Mouse (Mus musculus): ENCODE results near the gene Nav1. TPM values are rescaled to one million over a fixed set of nuclear protein-coding genes. Genes with fewer than 3 reads are reported as not detected.

The Nav1 gene
- polyA plus RNA-seq (2015; fragmentation: Nextera tagmentation; extraction: Ambion mirVana) = 30.6 and 33.3 TPM in 2 replicates

DNA sequence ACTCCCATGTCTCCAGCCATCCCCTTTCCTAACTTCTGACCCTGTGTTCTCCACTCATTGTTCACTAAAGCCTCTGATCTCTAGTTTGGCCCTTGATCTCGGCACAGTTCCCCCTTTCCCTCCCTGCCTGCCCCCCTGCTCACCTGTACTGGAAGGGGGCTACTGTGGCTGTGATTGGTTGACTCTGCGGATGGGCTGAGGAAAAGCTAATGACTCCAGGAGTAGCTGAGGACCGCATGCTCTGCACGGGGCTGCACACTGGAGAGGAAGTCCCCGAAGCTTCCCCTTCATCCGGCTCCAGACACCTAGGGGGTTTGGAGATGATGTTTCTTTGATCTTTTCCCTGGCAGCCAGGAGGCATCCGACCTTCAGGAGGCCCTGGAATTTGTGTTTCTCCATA lies at the start of gene Nav1:
Gene Nav1 (minus strand): TSS at position 277 of the 400 bp plus-strand sequence.
- no peaks in the 10 kb centered on the region for H3K9me3 ChIP-seq (replicated peaks)
- H3K36me3 ChIP-seq (ENCODE audit: poor library complexity, severe bottlenecking) = no peaks in the 10 kb centered on the region
- no peak within 1 kb of the TSS for H3K9ac ChIP-seq
- no peaks in the 10 kb centered on the region for H3K27me3 ChIP-seq
- 58% methylated on average over 7 of the region's 7 CpGs for WGBS
- no peak within 1 kb of the TSS for H3K4me2 ChIP-seq
- no peak within 1 kb of the TSS for H3K4me3 ChIP-seq
- H3K27ac ChIP-seq = no peak within 1 kb of the TSS
- no peak for ATAC-seq
- peaks cover 27% of the 10 kb centered on the region for H3K4me1 ChIP-seq

DNA sequence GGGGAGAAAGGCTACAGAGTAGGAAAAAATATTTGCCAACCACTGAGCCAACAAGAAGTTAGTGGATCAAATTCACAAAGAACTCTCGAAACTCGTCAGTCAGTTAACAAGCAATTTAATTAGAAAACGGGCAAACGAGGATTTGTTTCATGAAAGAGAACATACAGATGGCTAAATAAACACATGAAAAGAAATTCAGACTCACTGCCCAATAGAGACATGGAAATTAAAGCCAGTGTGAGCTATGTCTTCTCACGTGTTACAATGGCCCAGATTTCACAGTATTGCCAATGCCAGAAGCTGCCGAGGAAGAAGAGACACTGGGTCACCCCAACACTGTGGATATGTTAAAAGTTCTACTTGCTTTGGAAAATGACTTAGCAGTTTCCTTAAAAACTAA lies 46.8 kb upstream of the Nav1 start:
- no peak overlapping the region for H3K27ac ChIP-seq
- no peak for ATAC-seq
- H3K4me2 ChIP-seq = no peak overlapping the region
- 0 out of 2 replicates have a peak, but pooled peaks cover 5% of the 10 kb centered on the region for H3K36me3 ChIP-seq (ENCODE audit: poor library complexity, severe bottlenecking)
- no peaks in the 10 kb centered on the region for H3K27me3 ChIP-seq
- H3K9me3 ChIP-seq (replicated peaks) = no peaks in the 10 kb centered on the region; the same call in 1 of the 2 replicates
- H3K4me1 ChIP-seq = 0 out of 2 replicates have a peak, but pooled peaks cover 4% of the 10 kb centered on the region
- 50% methylated on average over 6 of the region's 6 CpGs for WGBS
- no peak overlapping the region for H3K9ac ChIP-seq
- no peak overlapping the region for H3K4me3 ChIP-seq

DNA sequence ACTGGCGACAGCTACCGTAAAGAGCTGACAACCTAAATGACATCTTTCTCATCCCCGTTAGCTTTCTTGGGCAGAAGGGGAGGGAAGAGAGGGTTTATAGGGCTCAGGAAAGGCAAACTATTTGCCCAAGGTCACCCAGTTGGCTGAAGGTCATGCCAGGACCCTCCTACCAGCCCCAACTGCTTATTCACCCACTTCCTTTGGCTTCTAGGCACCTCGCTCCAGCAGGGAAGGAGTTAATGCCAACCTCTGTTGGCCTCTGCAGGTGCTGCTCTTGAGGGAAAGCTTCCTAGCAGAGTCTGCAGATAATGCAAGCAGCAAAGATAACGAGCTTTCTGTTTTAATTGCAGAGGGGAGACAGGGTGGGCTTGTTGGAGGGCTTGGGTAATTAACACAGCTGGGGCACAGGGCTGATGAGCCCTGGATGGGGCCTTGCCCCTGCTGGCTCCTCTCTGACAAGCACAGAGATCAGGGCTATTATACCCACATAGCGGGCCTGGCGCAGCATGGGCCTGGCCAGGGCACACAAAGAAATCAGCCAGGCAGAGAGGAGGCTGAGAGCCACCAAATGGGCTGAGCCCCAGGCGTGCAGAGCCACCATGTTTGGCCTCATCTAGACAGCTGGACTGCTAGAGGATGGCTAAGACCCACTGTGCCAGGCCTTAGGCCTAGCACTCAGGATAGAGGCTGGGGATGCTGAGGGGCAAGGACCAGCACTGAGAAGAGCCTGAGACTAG lies 38.5 kb upstream of the Nav1 start:
- Histone ChIP-seq H3K9ac (no peak overlapping the region), H3K9me3 (replicated peaks) (no peaks in the 10 kb centered on the region), H3K27ac (peak overlapping the region; percentile 72), H3K4me2 (no peak overlapping the region), H3K4me1 (peaks cover 25% of the 10 kb centered on the region), H3K36me3 (ENCODE audit: poor library complexity, severe bottlenecking) (no peaks in the 10 kb centered on the region), H3K27me3 (no peaks in the 10 kb centered on the region), H3K4me3 (no peak overlapping the region)
- peak; percentile 89 for ATAC-seq
- whole genome bisulfite sequencing = 32% methylated on average over 8 of the region's 8 CpGs

GRCm38 (mm10) chr1:135644110-135644509 lies 37.0 kb upstream of the Nav1 start:
- peaks cover 25% of the 10 kb centered on the region for H3K4me1 ChIP-seq
- H3K9ac ChIP-seq = no peak overlapping the region
- no peak for ATAC-seq
- H3K4me2 ChIP-seq = no peak overlapping the region
- H3K9me3 ChIP-seq (replicated peaks) = no peaks in the 10 kb centered on the region
- H3K27ac ChIP-seq = no peak overlapping the region; the same call in 1 of the 2 replicates
- 67% methylated on average over 5 of the region's 5 CpGs for WGBS
- H3K27me3 ChIP-seq = no peaks in the 10 kb centered on the region
- no peaks in the 10 kb centered on the region for H3K36me3 ChIP-seq (ENCODE audit: poor library complexity, severe bottlenecking)
- no peak overlapping the region for H3K4me3 ChIP-seq

GRCm38 (mm10) chr1:135643691-135644090 lies 36.6 kb upstream of the Nav1 start:
- no peak for ATAC-seq
- Histone ChIP-seq H3K9ac (no peak overlapping the region), H3K9me3 (replicated peaks) (no peaks in the 10 kb centered on the region), H3K4me1 (peaks cover 25% of the 10 kb centered on the region), H3K4me2 (no peak overlapping the region), H3K4me3 (no peak overlapping the region), H3K36me3 (ENCODE audit: poor library complexity, severe bottlenecking) (no peaks in the 10 kb centered on the region), H3K27ac (no peak overlapping the region), H3K27me3 (no peaks in the 10 kb centered on the region)
- 89% methylated on average over 3 of the region's 3 CpGs for WGBS

GRCm38 (mm10) chr1:135639853-135640252 lies 32.8 kb upstream of the Nav1 start:
- no peak overlapping the region for H3K4me2 ChIP-seq
- H3K27me3 ChIP-seq = no peaks in the 10 kb centered on the region
- ATAC-seq = no peak
- no peak overlapping the region for H3K4me3 ChIP-seq
- H3K9ac ChIP-seq = no peak overlapping the region
- no peaks in the 10 kb centered on the region for H3K9me3 ChIP-seq (replicated peaks)
- WGBS = 93% methylated on average over 7 of the region's 7 CpGs
- H3K36me3 ChIP-seq (ENCODE audit: poor library complexity, severe bottlenecking) = no peaks in the 10 kb centered on the region
- H3K4me1 ChIP-seq = peaks cover 37% of the 10 kb centered on the region
- no peak overlapping the region for H3K27ac ChIP-seq

DNA sequence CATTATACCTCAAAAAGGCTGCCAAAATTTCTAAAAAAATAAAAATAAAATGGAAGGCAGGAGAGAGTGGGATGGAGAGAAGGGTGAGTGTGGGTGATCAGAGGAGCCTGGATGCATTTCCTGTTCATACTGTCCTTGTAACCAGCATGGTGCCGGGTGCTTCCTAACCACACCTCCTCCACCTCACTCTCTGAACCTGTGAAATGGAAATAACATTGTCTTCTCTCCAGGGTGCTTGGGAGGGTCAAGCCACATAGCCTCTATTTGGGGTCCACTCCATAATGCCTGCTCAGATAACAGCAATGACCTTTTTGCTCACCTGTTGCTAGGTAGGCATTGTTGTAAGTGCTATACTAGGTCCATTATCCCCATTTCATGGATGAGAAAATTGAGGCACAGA lies 32.0 kb upstream of the Nav1 start:
- Histone ChIP-seq H3K27ac (no peak overlapping the region), H3K4me3 (no peak overlapping the region), H3K4me1 (peaks cover 33% of the 10 kb centered on the region), H3K9ac (no peak overlapping the region), H3K9me3 (replicated peaks) (no peaks in the 10 kb centered on the region), H3K27me3 (no peaks in the 10 kb centered on the region), H3K4me2 (no peak overlapping the region), H3K36me3 (ENCODE audit: poor library complexity, severe bottlenecking) (no peaks in the 10 kb centered on the region)
- 89% methylated on average over 1 of the region's 1 CpGs for WGBS
- no peak for ATAC-seq

DNA sequence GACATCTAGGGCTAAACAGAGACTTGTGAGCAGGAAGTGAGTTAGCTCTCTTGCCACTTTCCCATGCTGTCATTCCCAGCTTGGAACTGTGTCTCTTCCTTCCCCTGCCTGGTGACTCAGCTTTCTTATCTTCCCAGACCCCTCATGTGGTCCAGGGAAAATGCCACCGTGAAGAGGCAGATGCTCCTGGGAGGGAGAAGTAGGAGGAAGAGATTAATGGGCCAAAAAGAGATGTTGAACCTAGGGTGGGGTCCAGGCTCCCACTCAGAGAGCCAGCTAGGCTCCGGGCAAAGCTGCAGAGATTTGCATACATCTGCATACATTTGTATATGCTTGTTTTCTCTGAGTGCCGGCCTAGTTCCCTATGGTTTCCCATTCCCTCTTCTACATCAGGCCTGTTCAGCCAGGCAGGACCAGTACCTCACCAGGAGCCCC lies 30.5 kb upstream of the Nav1 start:
- Histone ChIP-seq H3K27me3 (no peaks in the 10 kb centered on the region), H3K27ac (no peak overlapping the region; the same call in 1 of the 2 replicates), H3K4me2 (no peak overlapping the region), H3K4me1 (peaks cover 29% of the 10 kb centered on the region), H3K4me3 (no peak overlapping the region), H3K9ac (no peak overlapping the region), H3K9me3 (replicated peaks) (no peaks in the 10 kb centered on the region), H3K36me3 (ENCODE audit: poor library complexity, severe bottlenecking) (no peaks in the 10 kb centered on the region)
- peak; percentile 80 for ATAC-seq
- 10% methylated on average over 3 of the region's 3 CpGs for WGBS

DNA sequence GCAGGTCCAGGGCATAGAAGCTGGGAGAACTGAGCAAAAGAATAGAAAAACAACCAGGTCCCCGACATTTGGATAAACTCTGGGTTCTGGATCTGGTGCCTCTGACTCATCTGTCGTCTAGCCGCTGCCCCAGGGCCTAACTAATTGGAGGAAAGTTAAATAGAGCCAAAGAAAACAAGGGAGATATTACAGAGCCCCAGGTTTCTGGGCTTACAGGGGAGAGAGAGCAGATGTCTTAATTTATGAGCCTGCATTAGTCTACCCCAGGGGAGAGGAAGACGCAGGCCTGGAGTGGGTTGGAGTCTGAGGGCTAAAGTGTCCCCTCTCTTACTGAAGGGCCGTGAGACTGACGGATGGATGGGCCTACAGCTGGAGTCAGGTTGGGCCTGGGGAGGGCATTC lies 29.0 kb upstream of the Nav1 start:
- ATAC-seq = no peak

GRCm38 (mm10) chr1:135635323-135636064 lies 28.4 kb upstream of the Nav1 start:
- no peak for ATAC-seq
- H3K4me3 ChIP-seq = no peak overlapping the region
- peaks cover 29% of the 10 kb centered on the region for H3K4me1 ChIP-seq
- WGBS = 78% methylated on average over 11 of the region's 11 CpGs
- H3K9me3 ChIP-seq (replicated peaks) = no peaks in the 10 kb centered on the region
- H3K9ac ChIP-seq = no peak overlapping the region
- no peak overlapping the region for H3K4me2 ChIP-seq
- H3K27me3 ChIP-seq = no peaks in the 10 kb centered on the region
- H3K36me3 ChIP-seq (ENCODE audit: poor library complexity, severe bottlenecking) = no peaks in the 10 kb centered on the region
- no peak overlapping the region for H3K27ac ChIP-seq

More for the DNA sequence above, 29.0 kb upstream of the Nav1 start:
- Histone ChIP-seq H3K9me3 (replicated peaks) (no peaks in the 10 kb centered on the region), H3K4me1 (peaks cover 29% of the 10 kb centered on the region), H3K27me3 (no peaks in the 10 kb centered on the region), H3K4me3 (no peak overlapping the region), H3K27ac (no peak overlapping the region), H3K4me2 (no peak overlapping the region), H3K9ac (no peak overlapping the region), H3K36me3 (ENCODE audit: poor library complexity, severe bottlenecking) (no peaks in the 10 kb centered on the region)
- 62% methylated on average over 6 of the region's 6 CpGs for WGBS

- peaks cover 29% of the 10 kb centered on the region for H3K4me1 ChIP-seq
- H3K27me3 ChIP-seq = no peaks in the 10 kb centered on the region
- no peak for ATAC-seq
- H3K4me2 ChIP-seq = no peak overlapping the region
- H3K9me3 ChIP-seq (replicated peaks) = no peaks in the 10 kb centered on the region
- H3K4me3 ChIP-seq = no peak overlapping the region
- H3K9ac ChIP-seq = no peak overlapping the region
- whole genome bisulfite sequencing = 21% methylated on average over 6 of the region's 6 CpGs
- H3K27ac ChIP-seq = no peak overlapping the region
- no peaks in the 10 kb centered on the region for H3K36me3 ChIP-seq (ENCODE audit: poor library complexity, severe bottlenecking)
These were observed 27.7 kb upstream of the Nav1 start for GRCm38 (mm10) chr1:135634791-135635190.

DNA sequence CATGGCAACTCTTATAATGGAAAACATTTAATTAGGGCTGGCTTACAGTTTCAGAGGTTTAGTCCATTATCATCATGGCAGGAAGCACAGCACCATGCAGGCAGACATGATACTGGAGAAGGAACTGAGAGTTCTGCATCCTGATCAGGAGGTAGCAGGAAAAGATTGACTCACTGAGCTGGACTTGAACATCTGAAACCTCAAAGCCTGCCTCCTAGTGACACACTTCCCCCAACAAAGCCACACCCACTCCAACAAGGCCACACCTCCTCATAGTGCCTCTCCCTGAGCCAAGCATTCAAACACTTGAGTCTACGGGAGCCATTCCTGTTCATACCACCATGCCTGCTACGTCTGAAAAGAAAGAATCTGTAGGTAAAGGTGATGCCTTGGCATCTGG lies 26.8 kb upstream of the Nav1 start:
- no peak overlapping the region for H3K9ac ChIP-seq
- peaks cover 29% of the 10 kb centered on the region for H3K4me1 ChIP-seq
- H3K4me2 ChIP-seq = no peak overlapping the region
- ATAC-seq = no peak
- 63% methylated on average over 2 of the region's 2 CpGs for WGBS
- no peaks in the 10 kb centered on the region for H3K9me3 ChIP-seq (replicated peaks)
- no peak overlapping the region for H3K27ac ChIP-seq
- H3K4me3 ChIP-seq = no peak overlapping the region
- no peaks in the 10 kb centered on the region for H3K36me3 ChIP-seq (ENCODE audit: poor library complexity, severe bottlenecking)
- no peaks in the 10 kb centered on the region for H3K27me3 ChIP-seq
